Mouse (Mus musculus): ENCODE data around the gene Gdf11.

The Gdf11 gene

DNA sequence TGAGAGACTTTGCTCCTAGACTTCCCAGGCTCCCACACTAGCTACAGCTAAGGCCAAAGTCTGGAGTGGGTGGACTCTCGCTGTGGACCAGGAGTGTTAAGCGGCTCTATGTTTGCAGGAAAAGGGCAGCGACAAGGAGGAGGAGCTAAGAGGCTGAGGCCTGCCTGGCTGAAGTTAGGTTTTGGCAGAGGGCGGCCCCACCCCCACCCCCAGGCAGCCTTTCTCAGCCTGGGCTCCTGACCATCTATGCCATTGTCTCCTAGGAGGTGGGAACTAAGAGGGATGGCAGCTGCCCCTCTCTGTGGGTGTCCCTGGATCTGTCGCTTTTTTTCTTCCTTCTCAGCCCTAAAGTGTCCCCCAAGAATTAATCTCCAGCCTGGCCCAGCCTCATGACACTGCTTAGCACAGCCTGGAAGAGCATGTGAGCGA is 27.7 kb upstream of the Gdf11 start:
- DNase-seq (ENCODE audit: low read depth, low spot score): no peak

DNA sequence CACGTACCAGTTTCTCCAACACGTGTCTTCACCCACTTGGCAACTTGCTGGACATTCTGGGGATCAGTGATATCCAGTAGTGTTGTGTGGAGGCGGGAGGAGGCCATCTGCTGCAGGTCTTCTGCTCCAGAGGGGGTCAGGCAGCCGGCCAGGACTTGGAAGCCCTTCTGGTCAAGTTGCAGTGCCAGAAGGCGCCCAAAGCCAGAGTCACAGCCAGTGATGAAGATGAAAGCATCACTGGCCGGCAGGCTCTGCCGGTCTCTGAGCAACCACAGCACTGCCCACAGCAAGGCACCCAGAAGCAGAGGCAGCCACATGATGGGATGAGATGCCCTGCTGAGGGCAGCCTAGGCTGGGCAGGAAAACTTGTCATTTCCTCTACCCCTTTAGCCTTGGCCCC is 26.7 kb upstream of the Gdf11 start:
- DNase-seq (ENCODE audit: low read depth, low spot score): no peak

DNA sequence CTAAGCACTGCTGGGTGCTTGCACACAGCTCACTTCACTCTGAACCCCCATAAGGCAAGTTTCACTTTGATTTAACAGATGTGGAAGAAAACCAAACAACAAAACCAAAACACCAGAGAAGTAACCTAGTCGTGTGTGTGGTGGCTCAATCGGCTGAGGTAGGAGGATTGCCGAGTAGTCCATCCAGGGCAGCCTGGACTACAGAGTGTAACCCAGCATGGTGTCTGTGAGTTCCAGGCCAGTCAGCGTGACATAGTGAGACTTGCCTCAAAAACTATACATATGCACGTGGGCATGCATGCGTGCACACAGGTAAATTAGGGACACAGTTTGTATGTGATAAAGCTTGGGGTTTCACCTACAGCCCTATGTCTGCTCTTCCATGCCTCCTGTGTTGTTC is 25.9 kb upstream of the Gdf11 start:
- DNase-seq (ENCODE audit: low read depth, low spot score): no peak

DNA sequence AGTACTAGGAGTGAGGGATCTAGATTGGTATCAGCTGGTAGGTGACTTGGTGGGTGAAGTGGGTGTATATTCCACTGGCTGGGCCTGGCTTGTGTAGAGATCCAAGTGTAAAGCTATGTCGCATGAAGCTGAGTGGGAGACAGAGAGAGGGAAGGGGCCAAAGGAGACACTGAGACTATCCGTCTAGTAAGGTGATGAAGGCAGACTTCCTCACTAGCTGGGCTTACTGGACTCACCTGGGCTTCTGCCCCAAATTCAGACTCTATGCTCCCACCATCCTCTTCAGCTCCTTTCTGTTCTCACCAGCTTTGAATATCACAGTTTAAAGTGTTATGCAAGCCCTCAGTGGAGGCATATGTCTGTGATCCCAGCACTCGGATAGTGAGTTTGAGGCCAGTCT is 25.1 kb upstream of the Gdf11 start:
- no peak for DNase-seq (ENCODE audit: low read depth, low spot score)

DNA sequence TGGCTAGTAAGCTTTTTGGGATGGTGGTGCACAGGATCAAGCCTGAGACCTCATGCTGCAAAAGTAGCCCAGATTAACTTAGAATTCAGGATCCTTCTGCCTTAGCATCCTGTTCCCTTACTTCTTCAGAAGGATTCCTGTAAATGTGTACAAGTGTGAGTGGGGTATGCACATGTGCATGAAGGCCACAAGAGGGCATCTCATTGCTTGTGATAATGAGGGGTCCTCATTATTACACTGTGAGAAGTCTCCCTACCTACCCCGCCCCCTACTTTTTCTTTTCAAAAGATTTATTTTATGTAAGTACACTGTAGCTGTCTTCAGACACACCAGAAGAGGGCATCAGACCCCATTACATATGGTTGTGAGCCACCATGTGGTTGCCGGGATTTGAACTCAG is 24.0 kb upstream of the Gdf11 start:
- DNase-seq (ENCODE audit: low read depth, low spot score): no peak

DNA sequence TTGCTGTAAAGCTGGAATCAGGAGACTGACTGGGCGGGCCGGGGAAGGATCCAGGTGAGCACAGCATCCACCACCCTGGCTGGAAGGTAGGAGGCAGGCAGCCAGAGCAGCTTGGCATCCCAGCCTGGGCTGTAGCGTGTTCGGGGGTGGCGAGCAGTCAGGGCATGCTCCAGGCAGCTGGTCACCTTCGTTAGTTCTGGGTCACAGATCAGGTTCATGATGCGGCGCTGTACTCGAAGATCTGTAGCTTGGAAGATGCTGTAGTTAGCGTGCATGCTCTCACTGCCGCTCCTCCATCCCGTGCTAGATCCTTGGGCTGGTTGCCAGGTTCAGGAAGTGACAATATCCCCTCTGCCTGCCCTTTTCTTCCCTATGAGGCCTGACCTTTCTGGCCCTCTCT is 22.2 kb upstream of the Gdf11 start:
- no peak for DNase-seq (ENCODE audit: low read depth, low spot score)

DNA sequence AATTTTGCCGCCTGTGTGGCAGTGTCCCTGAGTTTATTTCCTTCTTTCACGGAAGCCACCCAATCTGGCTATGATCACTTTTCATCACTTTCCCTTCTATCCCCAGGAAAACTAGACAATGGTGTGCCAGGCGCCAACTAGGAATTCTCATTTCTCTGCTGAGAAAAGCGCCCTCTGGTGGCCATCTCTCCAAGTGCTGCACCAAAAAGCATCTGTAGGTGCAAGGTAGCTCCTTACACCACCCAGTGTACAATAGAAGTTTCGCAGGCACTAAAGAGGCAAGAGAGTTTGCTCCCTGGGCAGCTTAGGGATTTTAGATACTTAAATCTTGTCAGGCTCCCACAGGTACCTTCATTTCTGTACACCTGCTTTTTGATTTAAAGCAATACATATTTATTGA is 21.7 kb upstream of the Gdf11 start:
- DNase-seq (ENCODE audit: low read depth, low spot score): peak; percentile 81

DNA sequence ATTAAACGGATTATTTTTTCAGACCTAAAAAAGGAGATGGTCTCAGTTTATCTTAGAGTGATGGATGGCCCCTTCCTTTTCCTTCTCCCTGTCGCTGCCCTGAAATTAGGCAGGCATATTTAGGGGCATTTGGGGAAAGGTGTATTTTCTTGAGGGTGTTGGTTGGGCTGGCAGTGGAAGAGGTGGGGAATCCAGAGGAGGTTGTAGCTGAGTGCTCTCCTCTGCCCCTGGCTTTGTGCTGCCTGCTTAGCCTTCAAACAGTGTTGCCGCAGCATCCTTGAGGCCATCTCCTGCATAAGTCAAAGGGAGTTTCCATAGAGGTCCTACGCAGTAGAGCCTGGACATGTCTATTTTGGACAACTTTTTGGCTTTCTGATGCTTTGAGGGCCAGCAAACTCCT is 21.3 kb upstream of the Gdf11 start:
- DNase-seq (ENCODE audit: low read depth, low spot score): no peak

DNA sequence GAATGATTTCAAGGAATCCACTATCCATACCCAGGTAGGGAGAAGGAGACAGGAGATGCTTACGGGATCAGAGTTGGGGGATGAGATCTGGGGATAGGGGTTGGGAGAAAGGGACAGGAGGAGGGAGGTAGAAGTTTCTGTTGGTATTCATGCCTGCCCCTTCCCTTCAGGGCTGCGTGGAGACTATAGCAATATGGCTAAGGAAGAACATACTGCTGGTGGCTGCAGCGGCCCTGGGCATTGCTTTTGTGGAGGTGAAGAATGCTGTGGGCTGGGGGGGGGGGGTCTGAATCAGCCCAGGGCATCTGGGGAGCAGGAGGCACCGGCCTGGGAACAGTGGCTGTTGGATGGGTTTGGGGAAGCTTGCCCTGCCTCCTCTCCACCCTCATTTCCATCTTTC is 20.8 kb upstream of the Gdf11 start:
- DNase-seq (ENCODE audit: low read depth, low spot score): no peak

DNA sequence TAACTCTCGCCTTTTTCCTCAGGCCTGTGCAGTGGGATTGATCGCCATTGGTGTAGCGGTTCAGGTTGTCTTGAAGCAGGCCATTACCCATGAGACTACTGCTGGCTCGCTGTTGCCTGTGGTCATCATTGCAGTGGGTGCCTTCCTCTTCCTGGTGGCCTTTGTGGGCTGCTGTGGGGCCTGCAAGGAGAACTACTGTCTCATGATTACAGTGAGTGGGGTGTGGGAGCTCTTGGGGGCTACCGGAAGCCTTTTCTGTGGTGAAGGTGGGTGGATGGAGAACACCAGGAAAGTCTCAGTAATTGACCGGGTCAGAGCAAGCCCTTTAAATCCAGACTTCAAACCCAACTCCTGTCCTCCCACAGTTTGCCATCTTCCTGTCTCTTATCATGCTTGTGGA is 19.9 kb upstream of the Gdf11 start:
- no peak for DNase-seq (ENCODE audit: low read depth, low spot score)

DNA sequence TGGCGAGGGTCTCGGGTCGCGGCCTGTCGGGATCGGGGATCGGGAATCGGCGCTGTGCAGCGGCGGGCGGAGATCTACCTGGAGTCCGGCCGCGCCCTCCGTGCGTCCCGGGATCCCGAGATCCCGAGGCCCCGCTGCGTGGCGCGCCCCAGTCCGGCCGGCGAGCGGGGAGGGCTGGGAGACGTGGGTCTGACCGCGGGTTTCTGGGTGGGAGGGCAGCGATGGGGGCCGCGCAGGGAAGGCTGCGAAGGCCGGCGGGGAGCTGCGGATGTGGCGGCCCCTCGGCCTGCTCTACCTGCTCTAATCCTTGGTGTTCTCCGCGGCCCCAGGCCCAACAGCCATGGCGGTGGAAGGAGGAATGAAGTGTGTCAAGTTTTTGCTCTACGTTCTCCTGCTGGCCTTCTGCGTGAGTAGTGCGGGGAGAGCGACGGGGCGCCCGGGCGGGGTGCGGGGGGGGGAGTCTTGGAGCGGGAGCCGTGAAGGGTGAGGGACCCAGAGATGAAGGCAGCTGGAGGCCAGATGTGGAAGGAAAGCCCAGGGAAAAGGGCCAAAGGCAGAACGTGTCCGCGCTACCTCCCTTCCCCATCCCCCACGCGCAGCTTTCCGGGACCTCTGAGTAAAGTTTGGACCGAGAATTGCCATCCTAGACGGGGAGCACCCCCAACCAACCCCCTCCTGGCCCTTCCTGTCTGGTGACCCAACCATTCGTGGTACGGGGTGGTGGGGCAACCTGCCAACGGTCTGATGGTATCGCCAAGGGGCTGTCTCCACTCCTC is 18.7 kb upstream of the Gdf11 start:
- no peak for DNase-seq (ENCODE audit: low read depth, low spot score)

DNA sequence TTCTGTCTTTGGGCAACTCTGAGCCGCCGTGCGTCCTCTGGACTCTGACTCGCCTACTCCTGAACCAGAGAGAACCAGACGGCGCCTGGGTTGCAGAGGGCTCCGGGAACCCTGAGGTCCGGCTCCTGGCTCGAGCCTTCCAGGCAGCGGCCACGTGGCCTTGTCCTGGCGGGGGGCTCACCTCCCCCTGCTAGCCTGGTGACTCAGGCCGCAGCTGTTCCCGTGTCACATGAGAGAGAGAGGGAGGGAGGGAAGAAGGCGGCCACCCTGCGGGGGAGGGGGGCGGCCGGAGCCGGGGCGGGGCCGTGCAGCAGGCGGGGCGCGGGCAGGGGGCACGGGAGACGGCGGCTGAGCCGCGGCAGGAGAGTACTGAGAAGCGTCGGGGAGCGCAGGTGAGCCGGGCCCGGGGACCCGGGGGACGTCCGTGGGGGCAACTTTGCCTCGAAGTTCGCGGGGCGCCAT is 18.1 kb upstream of the Gdf11 start:
- no peak for DNase-seq (ENCODE audit: low read depth, low spot score)

DNA sequence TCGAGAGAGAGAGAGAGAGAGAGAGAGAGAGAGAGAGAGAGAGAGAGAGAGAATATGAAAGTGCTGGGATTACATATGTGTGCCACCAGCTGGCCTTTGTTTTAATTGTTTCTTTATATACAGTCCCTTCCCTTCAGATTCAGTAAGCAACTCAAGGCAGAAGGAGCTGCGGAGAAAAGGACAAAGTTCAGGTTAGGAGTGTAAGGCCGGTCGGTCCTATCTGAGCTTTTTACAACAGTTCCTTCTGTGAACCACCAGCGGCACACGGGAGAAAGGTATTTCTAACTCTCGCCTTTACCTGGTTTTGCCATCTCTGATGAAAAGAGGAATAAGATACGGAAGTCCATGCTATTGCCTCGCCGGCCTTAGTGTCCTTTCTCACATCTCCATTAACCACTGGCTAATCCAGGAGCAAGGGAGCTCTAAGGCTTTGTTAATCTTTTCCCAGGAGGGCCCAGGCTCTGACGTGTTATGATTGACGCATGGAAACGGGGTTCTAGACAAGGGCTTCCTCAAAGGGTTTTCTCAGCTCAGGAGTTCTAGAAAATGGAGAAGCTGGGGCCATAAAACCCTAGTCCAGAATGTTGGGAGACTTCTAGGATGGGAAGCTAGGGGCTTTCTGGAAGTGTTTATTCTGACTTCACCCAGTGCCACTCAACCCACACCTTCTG is 17.4 kb upstream of the Gdf11 start:
- DNase-seq (ENCODE audit: low read depth, low spot score): no peak

DNA sequence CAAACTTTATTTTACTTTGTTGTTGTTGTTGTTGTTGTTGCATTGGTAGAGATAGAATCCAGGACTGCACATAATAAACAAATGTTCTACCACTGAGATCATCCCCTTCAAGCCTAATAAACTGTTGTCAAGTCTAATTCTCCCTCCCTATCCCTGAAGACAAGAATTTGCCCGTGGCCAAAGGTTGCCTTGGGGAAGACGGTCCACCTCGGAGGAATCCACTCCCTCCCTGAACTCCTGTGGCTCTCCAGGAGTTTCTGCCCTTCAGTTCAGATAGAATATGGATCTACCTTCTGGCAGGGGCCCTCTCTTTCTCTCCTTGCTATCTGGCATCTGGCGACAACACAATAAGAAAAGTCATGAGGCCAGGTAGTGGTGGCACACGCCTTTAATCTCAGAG is 13.3 kb upstream of the Gdf11 start:
- no peak for DNase-seq (ENCODE audit: low read depth, low spot score)

DNA sequence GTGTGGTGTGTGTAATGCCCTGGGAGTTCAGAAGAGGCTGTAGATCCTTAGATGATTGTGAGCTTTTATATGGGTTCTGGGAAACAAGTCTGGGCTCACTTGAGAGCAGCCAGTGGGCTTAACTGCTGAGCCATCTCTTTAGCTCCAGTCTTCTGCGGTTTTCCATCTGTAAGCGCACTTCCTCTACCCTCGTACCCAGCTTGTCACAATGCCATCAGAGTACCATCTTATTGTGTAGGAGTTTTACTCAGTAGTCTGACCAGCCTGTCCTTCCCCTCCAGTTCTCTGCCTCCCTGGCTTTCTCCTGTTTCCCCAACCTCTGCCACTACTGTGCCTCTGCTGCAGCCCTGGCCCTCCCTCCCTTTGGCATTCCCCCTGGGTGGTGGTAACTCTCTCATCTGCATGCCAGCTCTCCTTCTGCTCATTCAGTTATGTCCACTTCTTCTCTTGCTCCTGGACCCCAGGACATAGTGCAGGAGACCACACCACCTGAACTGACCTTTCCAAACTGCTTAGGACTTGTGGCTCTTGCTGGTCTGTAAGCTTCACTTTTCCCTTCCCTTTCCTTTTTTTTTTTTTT is 11.0 kb upstream of the Gdf11 start:
- no peak for DNase-seq (ENCODE audit: low read depth, low spot score)

DNA sequence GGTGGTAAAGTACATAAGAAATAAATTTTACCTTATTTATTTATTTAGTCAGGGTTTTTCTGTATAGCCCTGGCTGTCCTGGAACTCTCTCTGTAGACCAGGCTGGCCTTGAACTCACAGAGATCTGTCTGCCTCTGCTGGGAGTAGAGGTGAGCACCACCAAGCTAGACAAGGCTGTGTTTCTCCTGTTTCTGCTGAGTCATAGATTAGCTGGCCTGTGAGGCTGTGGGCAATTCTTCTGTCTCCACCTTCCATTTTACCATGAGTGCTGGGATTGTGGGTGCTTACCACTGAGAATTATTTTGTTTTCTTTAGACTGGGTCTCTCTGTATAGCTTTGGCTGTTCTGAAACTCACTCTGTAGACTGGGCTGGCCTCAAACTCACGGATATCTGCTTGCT is 9.9 kb upstream of the Gdf11 start:
- DNase-seq (ENCODE audit: low read depth, low spot score): no peak

DNA sequence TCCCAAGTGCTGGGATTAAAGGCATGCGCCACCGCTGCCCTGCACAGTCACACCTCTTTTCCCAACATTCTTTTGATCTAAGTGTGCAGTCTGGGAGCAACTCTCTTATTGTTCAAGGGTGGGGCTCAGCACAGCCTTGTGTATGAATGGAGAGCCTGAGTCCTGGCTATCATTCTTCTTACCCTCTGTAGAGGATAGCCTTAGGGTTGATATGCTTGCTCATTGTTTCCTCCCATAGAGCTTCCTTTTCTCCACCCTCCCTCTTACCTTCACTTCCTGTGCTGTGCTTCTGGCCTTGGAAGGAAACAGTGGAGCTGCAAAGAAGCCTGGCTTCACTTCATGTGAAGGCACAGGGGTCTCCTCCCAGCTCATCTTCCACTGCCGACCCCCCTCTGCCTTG is 9.2 kb upstream of the Gdf11 start, which contains the start of gene Cd63:
Gene Cd63 (plus strand): TSS at position 292 of the 400 bp plus-strand sequence.
- no peak for DNase-seq (ENCODE audit: low read depth, low spot score)

DNA sequence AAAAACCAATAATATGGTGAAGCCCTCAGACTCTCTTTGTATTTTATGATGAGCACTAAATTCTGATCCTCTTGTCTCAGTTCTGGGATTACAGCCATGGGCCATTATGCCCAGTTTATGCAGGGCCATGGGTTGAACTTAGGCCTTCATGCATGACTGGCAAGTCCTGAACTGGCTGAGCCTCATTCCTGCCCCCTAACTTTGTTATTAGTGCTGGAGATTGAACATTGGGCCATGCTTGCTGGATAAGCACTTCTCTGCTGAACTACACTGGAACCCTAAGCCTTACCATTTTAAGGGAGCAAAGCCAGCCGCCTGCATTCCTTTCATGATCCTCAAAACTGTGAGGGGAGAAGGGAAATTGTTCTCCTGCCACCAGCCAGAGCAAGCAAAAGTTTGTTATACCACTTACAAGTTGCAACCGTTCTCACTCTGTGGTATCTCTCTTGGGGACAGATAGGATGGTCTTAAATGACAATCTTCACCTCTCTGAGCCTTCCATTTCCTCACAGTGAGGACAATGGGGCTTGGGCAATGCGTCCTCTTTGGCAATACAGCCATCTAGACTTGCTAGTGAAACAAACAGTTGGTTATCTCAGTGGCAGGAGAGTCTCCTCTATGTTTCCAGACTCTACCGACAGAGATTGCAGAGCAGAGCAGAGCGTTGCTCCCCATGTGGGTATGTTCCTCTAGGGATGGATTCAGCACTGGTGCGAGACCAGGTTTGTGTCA is 8.4 kb upstream of the Gdf11 start:
- no peak for DNase-seq (ENCODE audit: low read depth, low spot score)

DNA sequence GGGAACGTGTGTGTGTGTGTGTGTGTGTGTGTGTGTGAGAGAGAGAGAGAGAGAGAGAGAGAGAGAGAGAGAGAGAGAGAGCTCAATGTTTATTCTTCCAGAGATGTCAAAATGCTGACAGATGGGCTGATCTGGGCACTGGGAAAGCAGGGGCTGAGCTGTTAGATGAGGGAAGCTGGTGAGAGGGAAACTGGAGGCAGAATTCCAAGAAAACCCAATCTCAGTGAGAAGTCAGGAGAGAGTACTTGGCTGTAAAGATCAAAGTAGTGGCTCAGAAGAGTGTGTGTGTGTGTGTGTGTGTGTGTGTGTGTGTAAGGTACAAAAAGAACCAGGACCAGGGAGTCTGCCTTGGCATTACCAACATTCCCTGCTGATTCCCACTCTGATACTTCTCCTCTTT is 6.0 kb upstream of the Gdf11 start:
- peak; percentile 64 for DNase-seq (ENCODE audit: low read depth, low spot score)

DNA sequence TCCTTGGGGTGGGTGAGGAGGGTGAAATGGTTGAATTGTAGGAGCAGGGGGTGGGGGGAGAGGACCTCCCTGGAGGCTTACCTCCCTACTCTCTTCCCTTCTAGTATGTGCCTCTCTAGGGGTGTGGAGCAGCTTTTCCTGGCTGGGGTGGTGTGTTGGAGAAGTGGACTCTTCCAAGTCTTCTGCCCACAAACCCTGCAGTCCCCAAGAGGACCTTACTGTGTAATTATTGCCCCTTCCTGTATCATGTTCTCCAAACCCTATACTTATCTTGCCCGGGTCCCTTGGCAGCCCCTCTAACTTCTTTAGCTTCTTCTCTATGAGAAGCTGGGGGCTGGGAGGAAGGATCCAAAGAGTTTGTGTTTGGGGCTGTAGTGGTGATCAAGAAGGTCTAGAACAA is 5.3 kb upstream of the Gdf11 start:
- DNase-seq (ENCODE audit: low read depth, low spot score): no peak

DNA sequence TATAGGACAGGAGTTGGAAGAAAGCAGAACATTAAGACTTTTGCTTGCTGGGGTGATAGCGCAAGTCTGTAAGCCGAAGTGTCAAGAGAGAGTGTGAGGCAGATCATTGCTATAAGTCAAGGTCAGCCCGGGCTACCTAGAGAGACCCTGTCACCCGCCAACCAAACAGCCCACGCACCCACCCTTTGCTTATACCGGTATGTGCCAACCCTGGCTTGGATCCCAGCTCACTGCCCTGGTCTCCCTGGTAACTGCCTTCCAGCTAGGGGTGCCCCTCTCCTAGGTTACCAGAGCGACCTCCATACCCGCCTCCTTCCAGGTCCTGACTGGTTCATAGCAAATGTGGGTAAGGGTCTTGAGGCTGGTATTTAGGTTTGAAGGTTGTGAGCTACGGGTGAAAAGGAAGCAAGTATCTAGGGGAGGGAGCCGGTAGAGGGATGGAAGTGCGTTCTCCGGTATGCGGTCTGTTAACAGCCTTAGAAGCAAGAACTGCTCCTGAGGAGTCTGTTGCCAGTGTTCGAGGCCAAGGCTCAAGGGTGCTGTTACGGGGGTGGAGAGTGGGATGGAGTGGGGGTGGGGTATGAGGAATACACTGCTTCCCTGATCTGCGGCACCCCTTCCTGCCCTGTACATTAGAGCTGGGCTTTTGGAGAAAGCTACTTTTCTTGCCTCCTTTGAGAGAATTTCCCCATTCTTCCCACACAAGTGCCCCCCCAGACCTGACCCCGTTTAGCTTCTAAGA is 4.6 kb upstream of the Gdf11 start:
- DNase-seq (ENCODE audit: low read depth, low spot score): no peak

DNA sequence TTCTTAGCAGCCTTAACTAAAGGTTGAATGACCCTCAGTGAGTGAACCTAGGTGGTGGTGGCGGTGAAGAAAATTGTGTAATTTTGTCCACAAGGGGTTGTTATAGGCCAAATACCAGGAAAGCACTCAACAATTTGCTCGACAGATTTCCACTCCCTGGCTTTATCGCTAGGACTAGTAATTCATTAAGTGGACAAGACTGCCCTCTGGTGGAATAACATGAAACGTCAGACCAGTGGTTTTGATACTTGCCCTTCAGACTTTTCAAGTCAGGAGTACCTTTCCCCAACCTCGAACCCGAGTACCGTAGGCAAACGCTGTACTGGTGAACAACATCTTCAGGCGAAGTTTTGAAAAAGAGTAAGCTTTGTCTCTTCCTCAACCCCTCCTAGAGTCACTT is 3.9 kb upstream of the Gdf11 start:
- DNase-seq (ENCODE audit: low read depth, low spot score): peak; percentile 70
